ENCODE assay signal across 8 mouse cellular contexts in genomic region chr10:61399156-61399734, GRCm38 (mm10). TPM values are rescaled to one million over a fixed set of nuclear protein-coding genes. Genes with fewer than 3 reads are reported as not detected.
DNase-seq lines count a peak whose midpoint lies in the region; ATAC-seq and TF ChIP-seq lines count a peak whose summit lies in the region.

No protein-coding gene starts in this region.

- no peak overlapping the region for H3K4me3 ChIP-seq in forebrain, embryonic 11.5 days (ENCODE audit: low read depth, low read length)
- H3K4me3 ChIP-seq in lung, adult 2 months (replicated peaks; ENCODE audit: extremely low read depth, low read depth, low read length), result no peak overlapping the region
- H3K4me3 ChIP-seq in olfactory bulb, adult 2 months (ENCODE audit: insufficient read depth, low read depth, low read length), result no peak overlapping the region

- peak; percentile 79 for ATAC-seq in forebrain, embryonic 11.5 days (replicated peaks; ENCODE audit: low FRiP score)

- no peak overlapping the region for H3K9ac ChIP-seq in forebrain, embryonic 11.5 days (ENCODE audit: low read length)

- no peaks in the 10 kb centered on the region for H3K27me3 ChIP-seq in forebrain, embryonic 11.5 days (ENCODE audit: control insufficient read depth, insufficient read depth, low read length)

- no peaks in the 10 kb centered on the region for H3K36me3 ChIP-seq in forebrain, embryonic 11.5 days (ENCODE audit: control insufficient read depth, insufficient read depth, low read length)

- WGBS in forebrain, embryonic 11.5 days, result 25% methylated on average over 13 of the region's 13 CpGs
- 24% methylated on average over 13 of the region's 13 CpGs for WGBS in lung, adult 2 months
- 26% methylated on average over 13 of the region's 13 CpGs for WGBS in olfactory bulb, adult 2 months

- intact Hi-C loops in heart, postnatal 14 days (cut with DNase I), result loop anchor here (1.0 kb wide), 1 partner anchor 58 kb away; no protein-coding TSS in a partner anchor

- no peak overlapping the region for H3K4me2 ChIP-seq in forebrain, embryonic 11.5 days (ENCODE audit: low read depth, low read length, severe bottlenecking)

- H3K4me1 ChIP-seq in forebrain, embryonic 11.5 days (replicated peaks; ENCODE audit: control insufficient read depth, insufficient read depth, low read length), result no peaks in the 10 kb centered on the region
- peaks cover 3% of the 10 kb centered on the region; the same call in 1 of the 2 replicates for H3K4me1 ChIP-seq in lung, adult 2 months (ENCODE audit: control insufficient read depth, insufficient read depth, low read length)
- peaks cover 7% of the 10 kb centered on the region for H3K4me1 ChIP-seq in olfactory bulb, adult 2 months (ENCODE audit: control insufficient read depth, insufficient read depth, low read length)

- H3K27ac ChIP-seq in forebrain, embryonic 11.5 days (ENCODE audit: low read depth, low read length), result no peak overlapping the region
- H3K27ac ChIP-seq in olfactory bulb, adult 2 months (ENCODE audit: insufficient read depth, low read depth, low read length), result no peak overlapping the region

- no peak for TF ChIP-seq POLR2A in lung, adult 2 months (IDR thresholded peaks at IDR 0.05; ENCODE audit: borderline replicate concordance, extremely low read depth, low read depth, low read length)
- no peak for TF ChIP-seq POLR2A in olfactory bulb, adult 2 months (IDR thresholded peaks at IDR 0.05; ENCODE audit: insufficient read depth, low read depth, low read length)

- no peaks in the 10 kb centered on the region for H3K9me3 ChIP-seq in forebrain, embryonic 11.5 days (ENCODE audit: control insufficient read depth, low read length)

- TF ChIP-seq CTCF in lung, adult 2 months (IDR thresholded peaks at IDR 0.05; ENCODE audit: insufficient read depth, low read length), result peak; percentile 96
- peak; percentile 65 for TF ChIP-seq CTCF in olfactory bulb, adult 2 months (IDR thresholded peaks at IDR 0.05; ENCODE audit: insufficient read depth, low read depth, low read length)

- peak; percentile 89 for DNase-seq in ES-CJ7 (ENCODE audit: low read depth, low spot score)
- peak; percentile 56 for DNase-seq in c-Kit-positive CD71-positive TER-119-negative erythroid progenitor cells, embryonic 14.5 days (ENCODE audit: low read depth)
- DNase-seq in forebrain, embryonic 11.5 days (ENCODE audit: low spot score), result peak; percentile 89
- DNase-seq in heart, postnatal 14 days, result peak; percentile 78 to 85
- DNase-seq in kidney, postnatal 4 days, result peak; percentile 78 to 83
- DNase-seq in lung, adult 2 months, result peak; percentile 56
- DNase-seq in urinary bladder, adult 2 months (ENCODE audit: low spot score), result peak; percentile 31

RNA-seq across cellular contexts. Expression of gene Pald1, which starts 15.9 kb away (rescaled TPM):
- 21.3 and 22.9 TPM in 2 replicates for polyA plus RNA-seq in forebrain, embryonic 11.5 days (2014; fragmentation: Nextera tagmentation; extraction: Ambion mirVana)
- total RNA-seq in heart, postnatal 14 days (2021), result 10 to 100 TPM; 32.0 to 36.8 TPM
- polyA plus RNA-seq in lung, adult 2 months (2012; rRNA removed), result 69.1 and 76.2 TPM in 2 replicates
- polyA plus RNA-seq in olfactory bulb, adult 2 months (2012; ENCODE audit: insufficient read depth, insufficient read length, low replicate concordance, missing spikeins), result not detected in 2 replicates
- 14.0 and 14.3 TPM in 2 replicates for polyA plus RNA-seq in urinary bladder, adult 2 months (2012; rRNA removed)

RNA-seq across cellular contexts. Expression of gene Nodal, which starts 18.5 kb away (rescaled TPM):
- not detected in 2 replicates for polyA plus RNA-seq in forebrain, embryonic 11.5 days (2014; fragmentation: Nextera tagmentation; extraction: Ambion mirVana)
- total RNA-seq in heart, postnatal 14 days (2021), result under 1 TPM in 1 of 2 experiments, not detected in 1; 0.10 TPM
- 0.15 and 0.24 TPM in 2 replicates for polyA plus RNA-seq in lung, adult 2 months (2012; rRNA removed)
- not detected in 2 replicates for polyA plus RNA-seq in olfactory bulb, adult 2 months (2012; ENCODE audit: insufficient read depth, insufficient read length, low replicate concordance, missing spikeins)
- polyA plus RNA-seq in urinary bladder, adult 2 months (2012; rRNA removed), result 0.07 TPM in 1 of 2 replicates, not detected in the other

RNA-seq across cellular contexts. Expression of gene Eif4ebp2, which starts 53.2 kb away (rescaled TPM):
- polyA plus RNA-seq in forebrain, embryonic 11.5 days (2014; fragmentation: Nextera tagmentation; extraction: Ambion mirVana), result 41.5 and 50.8 TPM in 2 replicates
- total RNA-seq in heart, postnatal 14 days (2021), result 10 to 100 TPM; 75.1 to 75.5 TPM
- 101 and 132 TPM in 2 replicates for polyA plus RNA-seq in lung, adult 2 months (2012; rRNA removed)
- 105 TPM in 1 of 2 replicates, not detected in the other for polyA plus RNA-seq in olfactory bulb, adult 2 months (2012; ENCODE audit: insufficient read depth, insufficient read length, low replicate concordance, missing spikeins)
- polyA plus RNA-seq in urinary bladder, adult 2 months (2012; rRNA removed), result 60.2 and 86.0 TPM in 2 replicates

Comparison
In these comparisons a context has a peak if more than half of its experiments do, and no peak if none do; other contexts are left out.
1. DNase-seq: peak in every context shown above with its lines; median percentile 89 in ES-CJ7; 89 in forebrain, embryonic 11.5 days; 82 in heart, postnatal 14 days; 80 in kidney, postnatal 4 days; 56 in c-Kit-positive CD71-positive TER-119-negative erythroid progenitor cells, embryonic 14.5 days; 56 in lung, adult 2 months; 31 in urinary bladder, adult 2 months.